Mouse (Mus musculus): ENCODE measurements around the gene Serpina11. TPM values are rescaled to one million over a fixed set of nuclear protein-coding genes. Genes with fewer than 3 reads are reported as not detected.
A peak's percentile ranks its signal among the peaks of the same experiment; 100 is the strongest.

The Serpina11 gene
- polyA plus RNA-seq, 1 experiment from 2014 or later, result not detected

DNA sequence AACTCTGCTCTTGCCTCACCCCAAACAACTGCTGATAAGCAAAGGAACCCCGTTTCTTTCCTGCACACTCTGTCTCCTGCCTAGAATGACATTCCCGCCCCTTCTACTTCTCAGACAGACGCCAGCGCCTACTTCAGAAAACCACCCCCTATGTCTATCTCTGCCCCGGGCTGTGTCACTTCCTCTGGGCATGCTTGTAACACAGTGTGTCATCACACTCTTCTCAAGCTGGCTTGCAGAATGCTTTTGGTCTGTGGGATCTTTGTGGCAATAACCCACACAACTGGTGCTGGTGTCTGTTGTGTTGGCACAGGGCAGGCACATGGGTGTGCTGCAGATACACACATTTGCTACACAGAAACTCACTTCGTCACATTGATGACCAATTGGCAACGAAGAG, 3.2 kb upstream of the Serpina11 start:
- H3K9me3 ChIP-seq, result no peaks in the 10 kb centered on the region
- no peak overlapping the region for H3K4me3 ChIP-seq
- H3K27ac ChIP-seq (replicated peaks), result no peak overlapping the region
- H3K27me3 ChIP-seq (replicated peaks; ENCODE audit: low read depth, poor library complexity, severe bottlenecking), result no peaks in the 10 kb centered on the region
- no peaks in the 10 kb centered on the region for H3K36me3 ChIP-seq (replicated peaks)
- WGBS, result 68% methylated on average over 7 of the region's 7 CpGs
- no peak for DNase-seq (ENCODE audit: low spot score)
- peaks cover 3% of the 10 kb centered on the region; the same call in 1 of the 2 replicates for H3K4me1 ChIP-seq

DNA sequence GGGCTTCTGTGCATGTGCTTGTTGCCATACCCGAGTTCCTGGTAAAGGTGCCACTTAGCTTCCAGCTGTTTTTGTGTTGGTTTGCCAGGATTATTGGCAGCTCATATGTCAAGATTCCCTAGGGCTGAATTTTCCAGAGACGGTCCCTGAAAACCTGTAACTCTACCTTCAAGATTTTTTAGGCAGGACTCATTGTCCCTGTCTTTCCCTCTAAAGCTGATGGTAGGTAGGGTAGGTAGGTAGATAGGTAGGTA, 316 bp downstream of the Serpina11 start:
- DNase-seq (ENCODE audit: low spot score), result no peak
- Histone ChIP-seq H3K27ac (replicated peaks) (no peak overlapping the region), H3K27me3 (replicated peaks; ENCODE audit: low read depth, poor library complexity, severe bottlenecking) (no peaks in the 10 kb centered on the region), H3K4me3 (no peak overlapping the region), H3K36me3 (replicated peaks) (no peaks in the 10 kb centered on the region), H3K9me3 (no peaks in the 10 kb centered on the region), H3K4me1 (no peaks in the 10 kb centered on the region)
- WGBS, result 55% methylated on average over 2 of the region's 2 CpGs

DNA sequence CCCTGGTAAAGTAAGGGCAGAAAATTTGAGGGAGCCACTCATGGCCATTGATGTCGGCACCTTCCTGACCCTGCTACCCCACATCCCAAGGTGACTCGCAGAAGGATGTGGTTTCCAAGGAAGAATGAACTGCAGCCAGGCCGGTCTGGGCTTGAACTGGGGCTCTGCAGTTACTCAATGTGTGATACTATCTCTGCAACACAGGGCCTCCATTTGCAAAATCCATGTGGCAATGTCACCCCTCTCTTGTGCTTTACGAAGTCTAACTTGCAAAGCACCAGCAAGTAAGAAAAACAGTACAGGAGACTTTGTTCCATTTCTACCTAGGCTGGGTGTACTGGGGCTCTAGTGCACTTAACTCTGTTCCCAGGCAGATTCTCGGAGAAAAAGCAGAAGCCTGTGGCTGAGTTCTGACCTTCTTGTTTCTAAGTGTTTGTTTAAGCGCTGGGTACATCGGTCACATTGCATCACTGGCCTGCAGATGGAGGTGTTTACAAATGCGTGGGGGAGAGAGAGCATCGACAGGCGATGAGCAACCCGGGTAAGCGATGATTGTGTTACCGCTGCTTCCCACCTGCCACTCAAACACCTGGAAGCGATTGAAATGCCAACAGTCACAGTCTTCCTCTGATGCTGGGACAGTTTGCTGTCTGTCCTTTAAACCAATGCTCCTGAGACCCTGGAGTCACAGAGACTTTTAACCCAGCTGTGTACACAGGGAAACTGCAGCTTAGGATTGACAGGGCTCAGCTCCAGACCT, 823 bp downstream of the Serpina11 start:
- Histone ChIP-seq H3K4me1 (no peaks in the 10 kb centered on the region), H3K9me3 (no peaks in the 10 kb centered on the region), H3K4me3 (no peak overlapping the region), H3K27me3 (replicated peaks; ENCODE audit: low read depth, poor library complexity, severe bottlenecking) (no peaks in the 10 kb centered on the region), H3K27ac (replicated peaks) (no peak overlapping the region), H3K36me3 (replicated peaks) (no peaks in the 10 kb centered on the region)
- DNase-seq (ENCODE audit: low spot score), result no peak
- 57% methylated on average over 14 of the region's 14 CpGs for WGBS

DNA sequence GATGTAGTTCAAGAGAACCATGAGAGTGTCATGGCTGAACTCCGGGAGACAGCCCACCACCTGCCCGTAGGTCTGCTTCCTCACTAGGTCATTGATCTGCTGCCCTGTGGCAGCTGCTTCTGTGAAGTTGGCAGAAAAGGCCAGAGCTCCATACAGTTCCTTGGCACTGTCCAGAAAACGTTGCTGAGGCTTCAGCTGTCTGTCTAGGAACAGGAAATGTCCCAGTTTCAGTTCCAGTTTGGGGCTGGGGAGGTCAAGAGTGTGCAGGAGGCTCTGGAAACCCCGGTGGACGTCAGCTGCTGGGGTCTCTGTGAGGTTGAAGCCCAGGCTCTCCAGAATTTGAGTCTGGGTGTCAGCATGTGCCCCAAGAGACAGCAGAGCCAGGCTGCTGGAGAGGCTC, 3.9 kb downstream of the Serpina11 start:
- no peak overlapping the region for H3K27ac ChIP-seq (replicated peaks)
- no peaks in the 10 kb centered on the region for H3K9me3 ChIP-seq
- WGBS, result 66% methylated on average over 5 of the region's 5 CpGs
- no peak for DNase-seq (ENCODE audit: low spot score)
- no peaks in the 10 kb centered on the region for H3K36me3 ChIP-seq (replicated peaks)
- no peaks in the 10 kb centered on the region for H3K27me3 ChIP-seq (replicated peaks; ENCODE audit: low read depth, poor library complexity, severe bottlenecking)
- no peak overlapping the region for H3K4me3 ChIP-seq
- H3K4me1 ChIP-seq, result no peaks in the 10 kb centered on the region

DNA sequence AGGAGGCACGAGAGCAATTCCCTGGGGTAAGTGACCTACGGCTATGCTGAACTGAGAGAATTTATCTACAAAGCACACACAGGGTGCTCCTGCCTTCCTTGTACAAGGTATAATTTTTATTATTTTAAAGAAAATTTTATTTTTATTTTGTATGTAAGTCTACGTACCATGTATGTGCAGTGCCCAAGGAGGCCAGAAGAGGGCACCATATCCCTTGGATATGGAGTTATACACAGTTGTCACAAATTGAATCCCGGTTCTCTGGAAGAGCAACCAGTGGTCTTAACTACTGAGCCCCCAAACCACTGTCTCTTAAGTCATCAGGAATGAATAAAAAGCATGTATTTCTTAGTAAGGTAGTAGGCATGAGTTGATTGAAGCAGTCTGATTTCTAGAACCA, 4.8 kb downstream of the Serpina11 start:
- Histone ChIP-seq H3K4me1 (no peaks in the 10 kb centered on the region), H3K27ac (replicated peaks) (no peak overlapping the region), H3K4me3 (no peak overlapping the region), H3K27me3 (replicated peaks; ENCODE audit: low read depth, poor library complexity, severe bottlenecking) (no peaks in the 10 kb centered on the region), H3K9me3 (no peaks in the 10 kb centered on the region), H3K36me3 (replicated peaks) (no peaks in the 10 kb centered on the region)
- 65% methylated on average over 4 of the region's 4 CpGs for WGBS
- peak; percentile 46 for DNase-seq (ENCODE audit: low spot score)

DNA sequence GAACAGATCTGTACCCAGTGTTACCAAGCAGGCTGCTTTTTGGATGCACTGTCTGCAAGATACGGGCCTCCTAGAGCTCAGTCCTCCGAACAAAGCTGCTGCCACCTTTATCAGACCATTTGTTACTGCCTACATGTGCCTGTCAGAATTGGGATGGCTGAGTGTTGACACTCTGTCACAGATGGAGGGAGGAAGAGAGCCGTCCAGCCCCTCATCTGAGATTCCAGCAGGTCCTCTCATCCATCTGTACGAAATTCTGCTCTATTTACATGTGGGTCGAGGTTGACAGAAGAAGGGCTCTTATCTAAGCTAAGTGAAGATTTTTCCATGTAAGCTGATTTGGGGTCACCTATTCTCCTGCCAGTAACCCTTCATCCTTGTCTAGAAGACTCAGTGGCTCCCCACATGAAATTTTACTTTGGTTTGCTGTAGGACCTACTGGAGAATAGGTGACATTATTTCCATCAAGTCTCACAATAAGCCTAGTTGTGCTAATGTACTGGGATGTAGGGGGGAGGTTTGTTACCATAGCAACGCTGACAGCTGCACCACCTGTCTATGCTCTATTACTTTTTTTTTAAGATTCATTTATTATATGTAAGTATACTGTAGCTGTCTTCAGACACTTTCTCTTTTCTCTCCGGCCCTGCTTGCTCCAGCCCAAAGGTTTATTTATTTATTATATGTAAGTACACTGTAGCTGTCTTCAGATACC, 8.0 kb downstream of the Serpina11 start:
- WGBS, result 85% methylated on average over 7 of the region's 7 CpGs
- no peaks in the 10 kb centered on the region for H3K27me3 ChIP-seq (replicated peaks; ENCODE audit: low read depth, poor library complexity, severe bottlenecking)
- no peaks in the 10 kb centered on the region for H3K9me3 ChIP-seq
- H3K4me1 ChIP-seq, result no peaks in the 10 kb centered on the region
- H3K27ac ChIP-seq (replicated peaks), result no peak overlapping the region
- H3K36me3 ChIP-seq (replicated peaks), result no peaks in the 10 kb centered on the region
- DNase-seq (ENCODE audit: low spot score), result no peak
- no peak overlapping the region for H3K4me3 ChIP-seq

DNA sequence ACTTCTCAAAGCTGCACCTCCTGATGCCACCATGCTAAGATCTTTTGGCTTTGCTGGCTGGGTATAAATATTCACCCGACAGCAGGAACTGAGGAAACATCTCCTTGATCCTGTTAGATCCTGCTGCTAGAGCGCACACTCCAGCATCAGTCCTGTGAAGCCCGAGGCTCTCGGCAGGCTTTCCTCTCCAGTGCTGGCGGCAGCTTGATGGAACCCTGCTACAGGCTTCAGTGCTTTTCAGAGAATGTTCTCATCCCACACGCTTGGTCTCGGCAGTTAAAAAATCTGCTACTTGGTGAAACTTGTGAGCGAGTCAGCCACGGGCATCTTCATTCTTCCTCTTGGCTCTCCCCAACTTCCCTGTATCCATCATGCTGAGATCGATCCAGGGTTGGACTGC, 11.5 kb downstream of the Serpina11 start:
- WGBS, result 88% methylated on average over 10 of the region's 10 CpGs
- Histone ChIP-seq H3K27ac (replicated peaks) (no peak overlapping the region), H3K36me3 (replicated peaks) (no peaks in the 10 kb centered on the region)

DNA sequence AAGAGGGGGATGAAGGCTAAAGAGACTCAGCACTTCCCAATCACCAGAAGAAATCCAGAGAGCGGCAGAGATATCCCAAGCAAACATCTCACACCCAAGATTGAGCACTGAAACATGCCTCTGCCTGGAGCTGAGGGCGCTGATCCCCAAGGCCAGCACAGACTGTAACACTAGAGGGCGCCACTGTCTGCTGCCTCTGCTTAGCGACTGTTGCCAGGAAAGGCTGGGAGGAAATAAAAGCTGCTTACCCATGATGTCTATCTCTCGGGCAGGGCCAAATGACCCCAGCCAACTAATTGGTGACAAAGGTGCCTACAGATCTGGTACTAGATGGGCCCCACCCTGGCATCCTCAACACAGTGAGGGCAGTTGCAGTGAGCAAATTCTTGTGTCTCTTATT, 11.9 kb downstream of the Serpina11 start:
- WGBS, result 41% methylated on average over 5 of the region's 5 CpGs
- Histone ChIP-seq H3K27me3 (replicated peaks; ENCODE audit: low read depth, poor library complexity, severe bottlenecking) (no peaks in the 10 kb centered on the region), H3K9me3 (no peaks in the 10 kb centered on the region), H3K36me3 (replicated peaks) (no peaks in the 10 kb centered on the region), H3K27ac (replicated peaks) (no peak overlapping the region), H3K4me1 (no peaks in the 10 kb centered on the region), H3K4me3 (no peak overlapping the region)
- peak; percentile 31 for DNase-seq (ENCODE audit: low spot score)

More for the DNA sequence above, 11.5 kb downstream of the Serpina11 start:
- no peaks in the 10 kb centered on the region for H3K9me3 ChIP-seq
- H3K4me3 ChIP-seq, result no peak overlapping the region
- no peaks in the 10 kb centered on the region for H3K4me1 ChIP-seq
- no peaks in the 10 kb centered on the region for H3K27me3 ChIP-seq (replicated peaks; ENCODE audit: low read depth, poor library complexity, severe bottlenecking)
- DNase-seq (ENCODE audit: low spot score), result no peak

DNA sequence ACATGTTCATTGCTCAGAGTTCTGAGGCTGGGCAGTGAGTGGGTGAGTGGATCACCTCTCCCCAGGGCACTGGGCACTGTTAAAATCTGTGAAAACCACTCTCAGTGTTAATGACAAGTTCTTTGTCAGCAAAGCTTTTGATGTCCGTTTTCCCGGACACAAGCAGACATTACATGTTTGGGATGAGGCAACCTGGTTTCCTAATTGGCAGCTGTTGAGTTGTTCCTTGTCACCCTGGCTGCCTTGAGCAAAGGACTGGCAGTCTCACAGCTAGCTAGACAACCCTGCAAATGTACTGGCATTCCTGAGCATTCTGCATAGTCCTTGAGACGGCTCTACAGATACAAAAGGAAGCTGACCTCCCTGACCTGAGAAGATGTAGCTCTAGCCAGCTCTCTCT, 12.7 kb downstream of the Serpina11 start:
- no peak overlapping the region for H3K27ac ChIP-seq (replicated peaks)
- no peaks in the 10 kb centered on the region for H3K4me1 ChIP-seq
- no peak overlapping the region for H3K4me3 ChIP-seq
- H3K36me3 ChIP-seq (replicated peaks), result no peaks in the 10 kb centered on the region
- H3K9me3 ChIP-seq, result no peaks in the 10 kb centered on the region
- no peak for DNase-seq (ENCODE audit: low spot score)
- 68% methylated on average over 3 of the region's 3 CpGs for WGBS
- H3K27me3 ChIP-seq (replicated peaks; ENCODE audit: low read depth, poor library complexity, severe bottlenecking), result no peaks in the 10 kb centered on the region

DNA sequence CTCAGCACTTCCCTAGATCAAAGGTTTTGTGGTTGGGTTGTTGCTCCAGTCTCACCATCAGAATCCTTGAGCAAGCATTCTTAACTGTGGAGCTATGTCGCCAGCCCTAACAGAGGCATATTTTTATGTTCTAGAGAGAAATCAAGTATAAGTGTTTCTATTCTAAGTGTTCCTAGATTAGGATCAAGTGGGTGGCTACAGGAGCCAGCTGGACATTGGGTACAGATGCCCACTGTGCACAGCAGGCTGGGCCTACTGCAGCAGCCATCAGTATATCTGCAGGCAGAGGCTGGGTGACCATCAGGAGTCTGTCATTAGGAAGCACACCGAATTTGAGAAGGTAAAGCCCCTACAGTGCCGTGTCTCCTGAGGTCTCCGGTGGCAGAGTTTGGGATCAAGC, 18.7 kb downstream of the Serpina11 start:
- H3K4me1 ChIP-seq, result no peaks in the 10 kb centered on the region
- DNase-seq (ENCODE audit: low spot score), result no peak
- H3K4me3 ChIP-seq, result no peak overlapping the region
- no peaks in the 10 kb centered on the region for H3K27me3 ChIP-seq (replicated peaks; ENCODE audit: low read depth, poor library complexity, severe bottlenecking)
- 0 out of 2 replicates have a peak, but pooled peaks cover 12% of the 10 kb centered on the region for H3K9me3 ChIP-seq
- WGBS, result 89% methylated on average over 4 of the region's 4 CpGs
- no peak overlapping the region for H3K27ac ChIP-seq (replicated peaks)
- H3K36me3 ChIP-seq (replicated peaks), result no peaks in the 10 kb centered on the region

DNA sequence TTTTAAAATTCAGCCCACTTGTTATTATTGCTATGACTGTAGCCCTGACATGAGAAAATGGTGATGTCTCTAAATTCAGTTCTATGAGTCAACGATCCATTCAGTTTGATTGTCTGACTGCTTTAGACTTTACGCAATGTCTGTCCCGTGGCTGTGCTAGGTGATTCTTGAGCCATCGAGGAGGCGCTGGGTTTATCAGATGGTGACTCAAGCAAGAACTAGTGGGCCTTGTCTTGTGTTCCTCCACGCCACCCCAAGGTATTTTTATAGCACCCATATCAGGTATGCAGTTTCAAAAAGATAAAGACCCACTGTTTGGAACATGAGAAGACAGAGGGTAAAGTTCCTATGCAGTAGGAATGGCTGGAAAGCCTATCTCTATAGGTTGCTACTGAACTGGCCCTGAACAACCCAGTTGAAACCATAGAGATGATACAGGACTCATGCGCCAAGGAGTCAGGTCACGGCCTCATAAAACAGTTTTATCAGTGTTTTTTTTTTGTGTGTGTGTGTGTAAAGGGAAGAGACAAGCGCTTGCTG, 20.1 kb downstream of the Serpina11 start:
- H3K27me3 ChIP-seq (replicated peaks; ENCODE audit: low read depth, poor library complexity, severe bottlenecking), result no peaks in the 10 kb centered on the region
- no peak overlapping the region for H3K4me3 ChIP-seq
- no peaks in the 10 kb centered on the region for H3K4me1 ChIP-seq
- 93% methylated on average over 9 of the region's 9 CpGs for WGBS
- no peaks in the 10 kb centered on the region for H3K36me3 ChIP-seq (replicated peaks)
- DNase-seq (ENCODE audit: low spot score), result no peak
- no peak overlapping the region for H3K27ac ChIP-seq (replicated peaks)
- H3K9me3 ChIP-seq, result peaks cover 16% of the 10 kb centered on the region; the same call in 1 of the 2 replicates

DNA sequence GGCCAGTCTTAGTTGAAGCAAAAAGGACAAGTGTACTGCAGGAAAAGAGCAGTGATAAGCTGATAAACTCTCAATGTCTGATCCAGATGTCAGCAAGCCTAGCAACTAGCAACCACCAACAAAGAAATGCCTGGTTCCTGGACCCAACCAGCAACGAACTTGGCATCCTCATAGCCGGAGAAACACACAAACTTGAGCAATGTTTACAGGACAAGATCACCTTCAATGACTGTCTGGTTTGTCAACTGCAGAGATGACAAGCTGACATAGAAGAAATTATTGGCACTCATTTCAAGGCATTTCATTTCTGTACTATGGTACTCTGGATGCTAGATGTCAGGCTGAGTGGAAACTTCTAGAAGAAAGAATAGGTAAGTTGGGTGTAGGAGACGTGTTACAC, 23.0 kb downstream of the Serpina11 start:
- H3K27ac ChIP-seq (replicated peaks), result no peak overlapping the region
- 75% methylated on average over 3 of the region's 3 CpGs for WGBS
- no peak for DNase-seq (ENCODE audit: low spot score)
- H3K4me3 ChIP-seq, result no peak overlapping the region
- H3K36me3 ChIP-seq (replicated peaks), result no peaks in the 10 kb centered on the region
- H3K27me3 ChIP-seq (replicated peaks; ENCODE audit: low read depth, poor library complexity, severe bottlenecking), result no peaks in the 10 kb centered on the region
- H3K9me3 ChIP-seq, result peaks cover 20% of the 10 kb centered on the region; the same call in 1 of the 2 replicates
- no peaks in the 10 kb centered on the region for H3K4me1 ChIP-seq

DNA sequence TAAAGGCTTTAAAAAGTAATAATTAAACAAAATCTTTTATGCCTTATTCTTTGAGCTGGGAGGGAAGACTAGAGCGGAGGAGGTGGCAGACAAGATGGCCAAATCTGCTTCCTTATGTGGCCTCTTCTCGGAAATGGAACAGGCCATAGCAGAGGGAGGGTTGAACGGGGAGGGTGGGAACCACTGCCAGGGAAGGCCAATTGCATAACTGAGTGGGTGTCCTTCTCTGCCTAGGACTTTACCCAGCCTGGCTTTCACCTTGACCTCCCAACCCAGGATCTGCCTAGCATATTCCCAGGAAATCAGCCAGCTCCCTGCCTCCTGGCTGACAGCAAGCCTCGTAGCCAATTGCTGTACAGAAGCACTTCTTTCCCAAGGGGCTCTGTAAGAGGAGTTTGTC, 26.5 kb downstream of the Serpina11 start:
- 83% methylated on average over 4 of the region's 4 CpGs for WGBS
- H3K36me3 ChIP-seq (replicated peaks), result no peaks in the 10 kb centered on the region
- H3K4me3 ChIP-seq, result no peak overlapping the region
- H3K27ac ChIP-seq (replicated peaks), result no peak overlapping the region
- peaks cover 34% of the 10 kb centered on the region for H3K9me3 ChIP-seq
- H3K4me1 ChIP-seq, result no peaks in the 10 kb centered on the region
- H3K27me3 ChIP-seq (replicated peaks; ENCODE audit: low read depth, poor library complexity, severe bottlenecking), result no peaks in the 10 kb centered on the region
- no peak for DNase-seq (ENCODE audit: low spot score)

Measured in embryonic facial prominence, embryonic 10.5 days (tissue).